Comparison of ENCODE assay signal across 10 mouse cellular contexts in the genomic region with DNA sequence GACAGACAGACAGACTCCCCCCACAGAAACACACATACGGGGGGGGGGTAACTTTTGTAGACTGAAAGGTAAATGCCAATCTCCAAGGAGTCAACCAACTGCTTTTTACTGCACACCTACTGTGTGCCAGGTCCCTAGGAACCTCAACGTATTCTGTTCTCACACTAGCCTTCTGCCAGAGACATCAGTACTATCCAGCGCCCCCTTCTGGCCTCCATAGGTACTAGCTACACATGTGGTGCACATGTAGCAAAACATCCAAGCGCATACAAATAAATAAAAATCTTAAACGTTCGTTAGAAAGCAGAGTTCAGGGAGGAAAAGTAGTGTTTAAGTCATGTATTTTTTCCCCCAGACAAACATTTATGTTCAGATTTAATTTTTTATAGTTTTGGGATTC.
DNase-seq lines count a peak whose midpoint lies in the region; TF ChIP-seq lines count a peak whose summit lies in the region.
"Had no signal": no experiment of that assay in that cellular context is flagged by ENCODE, and none has a peak within 500 bp of the region (broad histone marks: within the 10 kb centered on the region; RNA-seq: fewer than 3 reads in every experiment).

No protein-coding gene starts in this region.

- H3K36me3 ChIP-seq in kidney, adult 2 months (ENCODE audit: control insufficient read depth, insufficient read depth, low read length) = no peaks in the 10 kb centered on the region
- H3K36me3 ChIP-seq in thymus, adult 2 months (ENCODE audit: control insufficient read depth, insufficient read depth, low read length) = no peaks in the 10 kb centered on the region
- H3K36me3 ChIP-seq: embryonic facial prominence, embryonic 10.5 days; midbrain, embryonic 12.5 days had no signal

- no peaks in the 10 kb centered on the region for H3K4me1 ChIP-seq in kidney, adult 2 months (ENCODE audit: control insufficient read depth, insufficient read depth, low read length)
- H3K4me1 ChIP-seq in thymus, adult 2 months (replicated peaks; ENCODE audit: control insufficient read depth, insufficient read depth, low read length) = no peaks in the 10 kb centered on the region

- DNase-seq in adrenal gland, postnatal 10 days = peak; percentile 32
- DNase-seq in adrenal gland, adult 8-10 months = no peak
- no peak for DNase-seq in kidney, adult 2 months
- no peak for DNase-seq in kidney, postnatal 14 days
- peak; percentile 17 for DNase-seq in thymus, postnatal 14 days
- no peak for DNase-seq in thymus, adult 2 months
- no peak for DNase-seq in urinary bladder, adult 2 months (ENCODE audit: low spot score)
- DNase-seq in urinary bladder, postnatal 14 days (ENCODE audit: low spot score) = no peak

- no peak for TF ChIP-seq POLR2A in kidney, adult 2 months (IDR thresholded peaks at IDR 0.05; ENCODE audit: low read depth, low read length)
- TF ChIP-seq POLR2A in thymus, adult 2 months (IDR thresholded peaks at IDR 0.05; ENCODE audit: control insufficient read depth, extremely low read depth, insufficient read depth, low read length, poor library complexity) = no peak

- whole genome bisulfite sequencing in kidney, adult 2 months = 60% methylated on average over 6 of the region's 6 CpGs
- WGBS in thymus, adult 2 months = 63% methylated on average over 6 of the region's 6 CpGs

- H3K27ac ChIP-seq in kidney, adult 2 months (ENCODE audit: insufficient read depth, low read depth, low read length) = no peak overlapping the region
- H3K27ac ChIP-seq in thymus, adult 2 months (ENCODE audit: control insufficient read depth, insufficient read depth, low read length) = no peak overlapping the region
- H3K27ac ChIP-seq: embryonic facial prominence, embryonic 10.5 days; midbrain, embryonic 12.5 days had no signal

- TF ChIP-seq CTCF in kidney, adult 2 months (conservative IDR thresholded peaks at IDR 0.05; ENCODE audit: insufficient read depth, insufficient read length, low read depth, low read length) = peak; percentile 42
- no peak for TF ChIP-seq CTCF in thymus, adult 2 months (IDR thresholded peaks at IDR 0.05; ENCODE audit: borderline replicate concordance, control insufficient read depth, extremely low read depth, insufficient read depth, low read length, poor library complexity)

- H3K27me3 ChIP-seq in kidney, adult 2 months (replicated peaks; ENCODE audit: control insufficient read depth, insufficient read depth, low read length) = no peaks in the 10 kb centered on the region
- no peaks in the 10 kb centered on the region for H3K27me3 ChIP-seq in thymus, adult 2 months (ENCODE audit: control insufficient read depth, insufficient read depth, low read length)

- no peak overlapping the region for H3K4me3 ChIP-seq in kidney, adult 2 months (ENCODE audit: insufficient read depth, low read depth, low read length)
- no peak overlapping the region for H3K4me3 ChIP-seq in thymus, adult 2 months (ENCODE audit: control insufficient read depth, insufficient read depth, low read length)
- H3K4me3 ChIP-seq: embryonic facial prominence, embryonic 10.5 days; midbrain, embryonic 12.5 days had no signal

Comparison
In these comparisons a context has a peak if more than half of its experiments do, and no peak if none do; other contexts are left out.
1. DNase-seq: peak in adrenal gland, postnatal 10 days (single experiment) and thymus, postnatal 14 days (single experiment); none in adrenal gland, adult 8-10 months (single experiment), kidney, adult 2 months (single experiment), kidney, postnatal 14 days (single experiment), thymus, adult 2 months (single experiment), urinary bladder, adult 2 months (single experiment) and urinary bladder, postnatal 14 days (single experiment).